Mouse (Mus musculus): Measurements from ENCODE around the gene Prkci.

DNA sequence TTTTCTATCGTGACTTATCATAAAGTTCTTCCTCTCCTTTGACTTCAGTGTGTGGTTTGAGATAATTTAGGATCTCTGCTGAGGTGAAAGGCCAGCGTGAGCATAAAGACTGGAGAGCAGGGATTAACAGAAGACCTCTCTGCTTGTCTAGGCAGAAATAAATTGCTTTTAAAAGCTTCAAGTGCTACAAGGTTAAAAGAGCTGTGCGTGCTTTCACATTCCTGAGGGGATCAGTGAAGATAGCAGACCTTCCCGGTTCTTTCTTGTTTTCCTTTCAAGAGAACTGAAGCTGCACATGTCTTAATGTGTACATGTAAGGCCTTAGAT, 1.1 kb downstream of the Prkci start:
- no peak for TF ChIP-seq CTCF (IDR thresholded peaks at IDR 0.05)
- TF ChIP-seq EP300 (IDR thresholded peaks at IDR 0.05) = no peak; the same call in 1 of the 2 replicates

All from lung, postnatal 0 days (tissue).